Mouse (Mus musculus): Measurements from ENCODE around the gene Rps3. TPM values are rescaled to one million over a fixed set of nuclear protein-coding genes. Genes with fewer than 3 reads are reported as not detected.

The Rps3 gene
- total RNA-seq, 2 experiments from 2014 or later = 379 to 396 TPM

DNA sequence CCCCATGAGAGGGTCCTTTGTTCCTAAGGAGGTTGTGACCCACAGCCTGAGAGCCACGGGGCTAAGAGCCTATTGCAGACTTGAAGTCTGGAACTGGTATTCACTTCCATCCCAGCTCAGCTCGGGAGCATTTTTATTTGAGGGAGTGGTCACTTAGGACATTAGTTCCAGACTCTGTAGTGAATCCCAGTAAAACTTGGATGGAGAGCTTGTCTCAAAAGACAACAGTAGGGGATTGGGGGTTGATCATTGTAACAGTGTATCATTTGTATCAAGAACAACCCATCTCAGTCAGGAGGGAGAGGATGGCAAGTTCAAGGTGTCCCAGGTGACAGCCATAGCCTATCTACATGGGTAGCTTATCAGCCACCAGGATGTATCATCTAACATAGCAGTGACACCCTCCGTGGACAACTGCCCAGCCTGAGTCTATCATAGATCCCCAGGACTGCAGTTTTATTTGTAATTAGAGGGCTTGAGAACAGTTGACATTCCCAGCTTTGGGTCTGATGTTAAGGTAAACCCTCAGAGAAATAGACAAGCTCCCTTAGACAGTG is 6.9 kb downstream of the Rps3 start:
- intact Hi-C loops (cut with DNase I) = no loop called here
- DNase-seq = no peak

DNA sequence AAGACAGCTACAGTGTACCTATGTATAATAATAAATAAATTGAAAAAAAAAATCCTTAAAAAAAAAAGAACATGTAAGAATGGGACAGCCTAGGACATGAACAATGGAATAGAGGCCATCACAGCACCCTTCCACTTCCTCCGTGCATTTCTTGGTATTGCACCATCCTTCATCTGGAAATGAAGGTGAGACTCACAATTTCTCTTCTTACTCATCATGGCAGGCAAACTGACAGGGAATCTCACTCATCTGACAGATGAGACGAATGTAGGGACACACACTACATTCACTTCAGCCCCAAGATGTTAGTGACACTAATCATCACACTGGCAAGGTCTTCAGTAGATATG is 8.0 kb downstream of the Rps3 start:
- intact Hi-C loops (cut with DNase I) = no loop called here

DNA sequence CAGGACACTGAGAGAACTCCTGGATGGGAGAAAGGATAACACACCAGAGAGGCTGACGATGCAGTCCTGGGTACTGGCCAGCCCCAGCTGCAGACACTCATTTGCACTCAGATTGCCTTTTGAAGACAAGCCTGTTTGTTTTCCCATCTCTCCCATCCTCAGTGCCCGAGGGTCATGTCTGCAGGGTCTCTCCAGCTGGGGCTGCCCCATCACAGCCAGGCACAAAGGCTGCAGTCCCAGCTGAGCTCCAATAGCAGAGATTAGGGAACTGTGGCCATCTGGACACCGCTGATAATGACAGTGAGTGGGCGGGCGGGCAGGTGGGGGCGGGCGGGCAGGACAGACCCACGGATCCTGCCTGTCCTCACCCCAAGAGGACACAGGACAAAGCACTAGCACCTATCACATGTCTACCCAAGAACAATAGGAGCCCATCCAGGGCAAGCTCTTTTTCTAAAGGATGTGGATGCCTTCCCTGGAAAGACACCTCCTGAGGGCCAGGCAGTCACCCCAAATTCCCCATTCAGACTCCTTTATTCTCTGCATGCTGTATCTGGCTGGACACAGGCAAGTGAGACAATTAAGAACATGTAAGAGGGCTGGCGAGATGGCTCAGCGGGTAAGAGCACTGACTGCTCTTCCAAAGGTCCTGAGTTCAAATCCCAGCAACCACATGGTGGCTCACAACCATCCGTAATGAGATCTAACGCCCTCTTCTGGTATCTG is 8.5 kb downstream of the Rps3 start:
- DNase-seq = peak; percentile 53
- intact Hi-C loops (cut with DNase I) = no loop called here

More for the DNA sequence above, 8.0 kb downstream of the Rps3 start:
- no peak for DNase-seq

GRCm38 (mm10) chr7:99473638-99474407 is 9.7 kb downstream of the Rps3 start:
- peak; percentile 47 for DNase-seq
- intact Hi-C loops (cut with DNase I) = no loop called here

GRCm38 (mm10) chr7:99471578-99471977 is 12.0 kb downstream of the Rps3 start:
- DNase-seq = no peak
- intact Hi-C loops (cut with DNase I) = no loop called here

- intact Hi-C loops (cut with DNase I) = no loop called here
Measured at GRCm38 (mm10) chr7:99469680-99470405, 13.7 kb downstream of the Rps3 start.

GRCm38 (mm10) chr7:99468283-99469132 is 15.0 kb downstream of the Rps3 start:
- DNase-seq = peak; percentile 82
- intact Hi-C loops (cut with DNase I) = no loop called here

More at GRCm38 (mm10) chr7:99469680-99470405, 13.7 kb downstream of the Rps3 start:
- peak; percentile 60 for DNase-seq

DNA sequence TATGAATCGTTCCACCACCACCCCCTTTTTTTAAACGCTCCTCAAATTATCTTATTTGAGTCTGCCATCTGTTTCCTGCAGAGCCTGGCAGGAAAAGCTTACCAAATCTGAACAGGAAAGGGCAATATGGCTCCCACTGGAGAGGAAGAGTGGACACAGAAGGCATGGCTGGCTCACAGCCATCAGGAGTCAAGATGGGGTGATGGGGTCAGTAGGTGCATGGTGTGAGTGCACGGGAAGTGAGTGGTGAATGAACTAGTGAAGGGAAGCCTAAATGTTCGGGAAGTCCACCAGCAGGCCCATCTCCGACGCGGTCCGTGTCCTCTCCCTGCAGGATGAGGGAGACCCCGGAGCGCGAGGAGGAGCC is 15.6 kb downstream of the Rps3 start:
- intact Hi-C loops (cut with DNase I) = no loop called here
- DNase-seq = peak; percentile 66

- intact Hi-C loops (cut with DNase I) = no loop called here
- peak; percentile 79 for DNase-seq
Measured at GRCm38 (mm10) chr7:99465811-99466210, 17.7 kb downstream of the Rps3 start, which contains the start of gene Klhl35. Gene Klhl35 (plus strand): TSS chr7:99466004.

DNA sequence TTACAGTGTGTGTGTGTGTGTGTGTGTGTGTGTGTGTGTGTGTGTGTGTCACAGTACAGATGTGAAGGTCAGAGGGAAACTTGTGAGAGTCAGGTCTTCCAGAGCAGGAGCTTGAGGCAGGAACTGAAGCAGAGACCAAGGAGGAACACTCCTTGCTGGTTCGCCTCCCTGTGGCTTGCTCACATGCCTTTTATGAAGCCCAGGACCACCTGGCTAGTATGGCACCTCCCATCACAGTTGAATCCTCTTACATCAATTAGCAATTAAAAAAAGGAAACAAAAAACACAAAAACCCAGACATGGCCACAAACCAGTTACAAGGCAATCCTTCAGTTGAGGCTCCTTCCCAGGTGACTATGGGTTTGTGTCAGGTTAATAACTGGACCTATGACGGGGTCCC is 20.4 kb downstream of the Rps3 start:
- intact Hi-C loops (cut with DNase I) = no loop called here
- no peak for DNase-seq

GRCm38 (mm10) chr7:99459888-99460652 is 23.5 kb downstream of the Rps3 start:
- intact Hi-C loops (cut with DNase I) = no loop called here
- no peak for DNase-seq

GRCm38 (mm10) chr7:99458849-99459248 is 24.7 kb downstream of the Rps3 start:
- DNase-seq = no peak
- intact Hi-C loops (cut with DNase I) = no loop called here

DNA sequence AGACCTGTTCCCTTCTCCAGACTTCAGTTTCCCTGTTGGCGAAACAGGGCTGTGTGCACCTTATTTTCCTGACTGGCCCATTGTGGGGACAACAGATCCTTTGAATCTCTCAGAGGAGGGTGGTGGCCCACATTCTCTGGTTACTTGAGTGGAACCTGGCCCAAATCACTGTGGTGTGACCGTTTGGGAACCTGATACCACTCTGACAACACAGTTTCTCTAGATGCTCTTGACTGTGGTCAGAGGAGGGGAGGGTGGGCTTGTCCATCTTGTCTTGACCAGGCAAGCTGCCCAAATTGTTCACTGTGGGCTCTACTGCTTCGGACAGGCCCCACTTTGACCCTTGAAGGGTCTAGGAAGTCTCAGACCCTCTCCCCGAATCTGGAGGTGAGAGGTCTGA is 29.5 kb downstream of the Rps3 start:
- intact Hi-C loops (cut with DNase I) = no loop called here
- DNase-seq = no peak

GRCm38 (mm10) chr7:99452859-99453258 is 30.7 kb downstream of the Rps3 start:
- DNase-seq = no peak
- intact Hi-C loops (cut with DNase I) = no loop called here

DNA sequence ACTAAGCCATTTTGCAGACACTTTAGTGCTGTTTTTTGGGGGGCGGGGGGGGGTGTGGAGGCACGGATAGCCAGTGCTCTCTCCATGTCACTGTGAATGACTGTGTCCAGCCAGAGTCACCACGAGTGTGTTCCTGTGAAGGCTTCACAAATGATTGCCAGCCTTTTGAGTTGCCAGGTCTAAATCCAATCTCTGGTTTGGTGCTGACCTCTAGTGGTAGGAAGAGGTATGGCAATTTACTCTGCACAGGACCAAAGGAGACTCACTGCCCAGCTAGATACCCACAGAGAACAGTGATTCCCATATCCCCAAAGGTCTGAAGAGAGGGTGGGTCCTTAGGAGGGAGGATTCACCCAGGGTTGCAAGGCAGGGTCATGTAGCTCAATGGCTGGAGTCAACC is 32.8 kb downstream of the Rps3 start:
- intact Hi-C loops (cut with DNase I) = loop anchor here (1.0 kb wide), 1 partner anchor 75 kb away; no protein-coding TSS in a partner anchor
- peak; percentile 66 for DNase-seq

DNA sequence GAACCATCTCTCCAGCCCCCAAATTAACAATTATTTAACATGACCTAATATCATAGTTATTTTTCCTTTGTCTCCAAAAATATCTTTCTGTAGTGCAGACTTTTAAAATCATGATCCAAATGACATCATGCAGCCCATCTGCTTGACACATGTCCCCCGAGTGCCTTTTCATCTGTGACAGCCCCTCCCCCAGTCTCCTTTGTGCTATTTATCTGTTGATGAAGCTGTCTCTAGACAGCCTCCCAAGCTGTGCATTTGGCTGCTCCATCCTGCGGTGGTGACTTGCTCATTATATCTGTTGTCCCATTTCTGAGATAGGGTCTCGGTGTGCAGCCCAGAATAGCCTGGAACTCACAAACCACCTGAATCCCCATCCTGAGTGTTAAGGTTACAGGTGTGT is 33.8 kb downstream of the Rps3 start:
- DNase-seq = peak; percentile 66
- intact Hi-C loops (cut with DNase I) = no loop called here

GRCm38 (mm10) chr7:99449063-99449462 is 34.5 kb downstream of the Rps3 start:
- intact Hi-C loops (cut with DNase I) = no loop called here
- DNase-seq = no peak

GRCm38 (mm10) chr7:99448619-99449018 is 34.9 kb downstream of the Rps3 start:
- no peak for DNase-seq
- intact Hi-C loops (cut with DNase I) = no loop called here

DNA sequence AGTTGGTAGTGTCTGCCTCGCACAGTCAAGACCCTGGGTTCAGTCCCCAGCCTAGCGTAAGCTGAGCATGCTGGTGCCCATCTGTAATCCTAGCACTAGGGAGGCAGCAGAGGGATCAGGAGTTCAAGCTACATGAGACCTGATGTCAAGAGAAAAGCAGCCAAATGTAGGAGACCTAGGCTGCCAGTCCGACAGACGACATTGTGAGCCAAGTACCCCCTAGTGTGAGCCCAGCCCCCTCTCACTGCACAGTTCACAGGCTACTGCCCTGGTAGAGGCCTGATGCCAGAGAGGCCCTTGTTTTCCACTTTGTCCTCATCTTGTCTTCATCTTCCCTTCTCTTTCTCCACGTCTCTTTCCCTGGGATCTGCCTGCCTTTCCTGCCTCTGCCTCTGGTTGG is 36.2 kb downstream of the Rps3 start:
- intact Hi-C loops (cut with DNase I) = no loop called here
- DNase-seq = peak; percentile 48

DNA sequence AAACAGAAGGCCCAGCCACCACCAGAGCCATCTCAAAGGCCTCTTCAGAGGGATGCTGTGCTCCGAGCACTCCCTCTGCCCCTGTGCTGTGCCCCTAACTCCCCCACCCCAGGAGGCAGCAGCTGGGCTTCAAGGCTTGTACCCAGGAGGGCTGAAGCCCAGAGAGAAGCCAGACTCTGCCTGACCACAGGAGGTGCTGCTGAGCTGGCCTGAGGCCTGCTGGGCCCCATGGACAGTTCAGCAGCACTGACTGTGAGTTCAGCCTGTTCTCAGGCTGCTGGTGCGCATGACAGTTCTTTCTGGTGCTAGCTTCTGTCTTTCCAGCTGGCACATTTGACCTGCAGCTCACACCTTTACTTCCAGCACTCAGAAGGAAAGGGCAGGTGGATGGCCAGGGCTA is 37.7 kb downstream of the Rps3 start:
- intact Hi-C loops (cut with DNase I) = no loop called here
- no peak for DNase-seq

Measured in left cerebral cortex, postnatal 4 days (tissue).